Mouse (Mus musculus) cerebellum, adult 11-12 months (tissue): ENCODE measurements at regions not wholly inside any gene's neighbourhood (a gene's known extent, or its start where the extent isn't known, plus 50 kb on each side); places are given as distances from the start of the nearest gene placed in this dataset.

Experiments used
- DNase-seq: peaks from one replicate; pipeline ENCODE4 v3.0.0; 2022

- DNase-seq: no peak
Observed at GRCm38 (mm10) chrX:99287988-99288387, 152.1 kb downstream of the Efnb1 start.

- DNase-seq: no peak
Observed at GRCm38 (mm10) chrX:99286876-99287275, 150.9 kb downstream of the Efnb1 start.

- DNase-seq: no peak
Observed at GRCm38 (mm10) chrX:99285611-99286010, 149.7 kb downstream of the Efnb1 start.

GRCm38 (mm10) chrX:99280991-99281390 is 145.1 kb downstream of the Efnb1 start:
- no peak for DNase-seq

DNA sequence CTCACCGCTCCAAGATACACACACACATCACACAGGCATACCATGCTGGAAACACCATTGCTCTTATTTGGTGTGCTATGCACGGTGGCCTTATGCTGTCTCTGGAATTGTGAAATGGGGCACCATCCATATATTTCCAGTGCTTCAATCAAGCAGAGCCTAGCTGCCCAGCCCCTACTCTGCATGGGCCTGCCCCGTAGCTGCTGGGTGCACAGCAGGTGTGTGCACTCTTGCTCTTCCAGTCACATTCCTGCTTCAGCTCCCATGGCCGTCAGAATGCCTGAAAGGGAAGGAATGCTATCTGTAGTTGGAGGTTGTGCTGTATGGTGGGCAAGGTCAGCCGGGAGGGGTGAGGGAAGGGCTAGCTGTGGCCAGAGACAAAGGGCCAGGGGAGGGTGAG is 144.6 kb downstream of the Efnb1 start:
- DNase-seq: no peak

GRCm38 (mm10) chrX:99275536-99275935 is 139.6 kb downstream of the Efnb1 start:
- DNase-seq: no peak

DNA sequence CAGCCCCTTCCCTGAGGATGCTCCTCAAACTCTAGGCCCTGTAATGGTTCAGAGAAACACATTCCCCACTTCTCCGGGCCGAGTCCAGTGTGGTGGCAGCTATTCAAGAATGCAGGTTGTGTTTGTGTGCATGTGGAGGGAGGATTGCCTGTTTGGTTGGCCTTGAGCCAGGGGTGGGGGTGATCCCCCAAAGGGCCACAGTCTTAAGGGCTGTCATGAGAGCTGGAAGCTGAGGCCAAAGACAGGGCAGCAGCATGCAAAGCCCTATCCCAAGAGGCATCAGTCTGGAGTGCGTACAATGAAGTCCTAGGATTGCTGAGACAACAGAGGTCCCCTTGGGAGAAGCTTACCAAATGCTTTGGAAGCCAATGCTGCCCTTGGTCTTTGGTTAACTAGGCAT is 136.0 kb downstream of the Efnb1 start:
- no peak for DNase-seq

- no peak for DNase-seq
Observed at GRCm38 (mm10) chrX:99249038-99249607, 113.2 kb downstream of the Efnb1 start.

DNA sequence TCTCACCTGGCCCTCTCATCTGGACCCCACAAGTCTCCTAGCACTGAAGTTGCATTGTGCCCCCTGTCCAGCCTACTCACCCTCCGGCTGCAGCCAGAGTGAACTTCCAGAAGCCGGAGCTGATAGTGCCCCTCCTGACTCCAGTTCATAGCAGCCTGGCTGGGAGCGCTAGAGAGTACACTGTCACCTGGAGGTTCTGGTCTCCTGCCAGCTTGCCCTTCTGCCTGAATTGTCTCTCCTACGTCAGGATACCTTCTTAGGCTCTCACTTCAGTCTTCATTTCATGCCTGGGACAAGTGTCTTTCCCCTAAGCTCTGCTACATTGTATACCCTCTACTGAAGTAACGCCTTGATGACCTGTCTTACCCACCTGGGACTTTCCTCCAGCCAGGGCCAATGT is 112.3 kb downstream of the Efnb1 start:
- peak; percentile 19 for DNase-seq

- DNase-seq: peak; percentile 41
Observed at GRCm38 (mm10) chrX:99246704-99247103, 110.8 kb downstream of the Efnb1 start.

- DNase-seq: no peak
Observed at GRCm38 (mm10) chrX:99246051-99246450, 110.1 kb downstream of the Efnb1 start.

DNA sequence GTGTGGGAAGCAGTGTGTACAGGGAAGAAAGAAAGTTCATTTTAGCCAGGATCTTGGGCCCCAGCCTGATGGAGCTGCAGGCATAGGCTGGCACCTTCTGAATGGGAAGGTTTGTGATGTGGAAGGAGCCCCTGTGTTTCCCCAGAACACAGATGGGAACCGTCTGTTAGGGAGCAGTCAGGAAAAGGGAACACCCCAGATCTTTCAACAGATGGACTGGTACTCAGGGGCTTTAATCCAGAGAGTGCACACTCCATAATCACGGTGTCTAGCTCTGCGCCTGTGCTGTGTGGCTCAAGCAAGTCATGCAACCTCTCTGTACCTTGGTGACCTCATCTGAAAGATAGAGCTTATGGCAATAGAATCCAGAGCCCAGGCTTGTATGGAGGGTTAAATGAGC is 109.6 kb downstream of the Efnb1 start:
- DNase-seq: no peak

GRCm38 (mm10) chrX:99243251-99243650 is 107.3 kb downstream of the Efnb1 start:
- DNase-seq: peak; percentile 18

- no peak for DNase-seq
Observed at GRCm38 (mm10) chrX:99241684-99242118, 105.8 kb downstream of the Efnb1 start.

- DNase-seq: no peak
Observed at GRCm38 (mm10) chrX:99233035-99233434, 97.1 kb downstream of the Efnb1 start.

DNA sequence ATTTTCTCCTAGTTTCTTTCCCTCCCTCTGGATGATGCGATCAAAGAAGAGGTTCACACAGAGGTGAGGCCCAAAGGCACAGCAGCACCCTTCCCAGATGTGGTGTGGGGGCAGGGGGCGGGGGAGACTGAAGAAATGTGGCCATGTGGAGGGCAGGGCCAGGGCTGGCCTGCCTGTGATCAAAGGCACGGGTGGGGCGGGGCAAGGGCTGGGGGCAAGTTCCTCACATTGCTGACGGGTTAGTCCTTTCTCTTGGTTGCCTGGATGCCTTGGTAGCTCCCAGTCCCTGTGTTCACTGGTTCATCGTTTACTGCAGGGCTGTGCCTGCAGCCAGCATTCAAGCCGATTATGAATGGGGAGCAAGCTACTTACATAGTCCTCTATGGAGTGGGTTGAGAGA is 96.4 kb downstream of the Efnb1 start:
- no peak for DNase-seq

DNA sequence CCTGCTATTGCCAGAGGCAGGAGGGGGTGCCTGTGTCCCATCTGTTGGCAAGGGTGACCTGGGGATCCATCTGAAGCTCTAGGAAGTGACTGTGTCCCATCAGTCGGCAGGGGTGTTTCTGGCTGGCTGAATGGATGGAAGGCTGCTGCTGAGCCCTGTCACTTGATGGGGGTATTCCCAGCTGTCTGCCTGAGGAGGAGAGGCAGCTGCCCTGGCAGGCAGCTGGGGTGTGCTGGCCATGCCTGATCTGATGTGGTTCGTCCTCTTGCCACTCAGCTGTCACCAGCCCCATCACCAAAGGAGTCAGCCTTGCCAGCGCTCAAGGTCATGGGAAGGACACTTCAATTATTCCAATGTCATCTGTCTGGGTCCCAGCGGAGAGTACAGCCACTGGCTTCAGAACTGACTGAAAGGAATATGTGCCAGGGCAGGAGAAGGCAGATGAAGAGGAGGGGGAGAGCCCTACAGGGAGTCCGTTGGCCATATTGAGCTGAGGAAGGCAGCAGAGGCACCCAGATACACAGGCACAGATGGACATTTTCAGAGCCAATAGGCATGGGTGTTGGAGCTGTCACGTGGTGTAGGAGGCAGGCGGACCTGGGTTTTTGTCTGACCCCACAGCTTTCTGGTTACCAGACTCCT is 89.3 kb downstream of the Efnb1 start:
- DNase-seq: no peak

DNA sequence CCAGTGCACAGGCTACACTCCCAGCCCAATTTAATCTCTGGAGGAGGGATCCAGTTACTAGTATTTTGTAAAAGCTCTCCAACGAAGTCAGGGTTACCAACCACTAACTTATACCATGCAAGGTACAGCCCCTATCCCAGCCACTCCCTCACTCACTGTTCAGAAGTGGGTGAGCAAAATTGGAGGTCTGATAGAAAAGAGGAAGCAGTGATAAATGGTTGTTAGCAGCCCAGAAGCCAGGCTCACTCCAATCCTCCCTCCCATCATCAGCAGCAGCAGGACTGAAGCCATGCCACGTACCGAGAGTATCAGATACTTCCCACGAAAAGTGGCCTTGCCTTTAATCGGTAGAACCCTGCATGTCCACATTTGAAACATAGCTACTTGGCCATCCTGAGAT is 86.1 kb downstream of the Efnb1 start:
- no peak for DNase-seq

GRCm38 (mm10) chrX:99220674-99221455 is 84.9 kb downstream of the Efnb1 start:
- DNase-seq: no peak

DNA sequence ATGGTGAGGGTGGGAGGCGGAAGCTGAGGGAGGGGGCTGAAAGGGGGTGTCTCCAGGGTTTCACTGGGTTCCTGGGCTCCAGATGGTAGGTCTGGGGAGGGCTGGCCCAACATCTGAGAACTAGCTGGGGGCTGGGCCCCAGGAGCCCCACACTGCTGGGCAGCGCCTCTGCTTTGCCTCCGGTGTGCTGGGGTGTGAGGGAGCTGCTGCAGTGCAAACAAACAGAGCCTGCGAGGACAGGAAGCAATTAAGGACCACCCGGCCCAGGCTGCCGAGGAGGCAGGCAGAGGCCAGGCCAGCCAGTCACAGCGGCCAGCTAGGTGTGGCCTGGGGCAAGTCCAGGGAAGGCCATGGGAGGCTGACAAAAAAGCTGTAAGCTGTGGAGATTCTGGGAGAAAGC is 82.3 kb downstream of the Efnb1 start:
- DNase-seq: no peak

DNA sequence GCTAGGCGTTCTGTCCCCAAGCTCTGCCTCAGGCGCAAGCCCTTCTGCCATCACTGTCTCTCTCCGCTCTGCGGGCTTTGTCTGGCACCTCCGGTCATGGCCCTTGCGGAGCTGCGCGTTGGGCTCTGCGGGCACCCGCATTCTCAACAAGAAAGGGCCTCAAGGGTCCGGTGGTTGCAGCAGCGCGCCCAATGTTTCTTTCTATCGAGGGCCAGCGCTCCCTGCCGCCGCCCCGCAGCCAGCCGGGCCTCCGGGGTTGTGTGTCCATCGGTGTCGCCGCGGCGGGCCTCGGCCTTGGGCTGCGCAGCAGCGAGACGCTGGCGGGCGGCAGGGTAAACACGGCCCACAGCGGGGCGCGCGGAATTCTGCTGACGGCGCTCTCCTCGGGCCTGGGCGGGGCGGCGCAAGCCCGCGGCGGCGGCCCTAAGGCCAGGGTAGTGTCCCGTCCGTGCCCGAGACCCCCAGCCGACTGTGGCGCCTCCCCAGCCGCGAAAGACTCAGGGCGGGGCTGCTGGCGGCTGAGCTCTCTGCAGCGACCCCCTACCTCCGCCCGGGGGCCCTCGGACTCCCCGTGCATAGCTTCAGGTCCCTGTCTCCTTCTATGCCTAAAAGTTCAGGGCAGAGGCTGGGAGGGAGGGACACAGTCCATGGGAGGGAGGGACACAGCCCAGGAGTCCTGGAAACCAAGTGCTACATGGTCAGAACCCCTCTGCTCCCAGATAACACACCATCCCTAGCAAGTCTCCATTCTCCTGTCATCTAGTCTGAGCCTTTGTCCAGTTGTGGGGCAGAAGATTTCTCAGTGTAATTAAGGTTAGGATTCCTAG is 80.9 kb downstream of the Efnb1 start:
- peak; percentile 34 for DNase-seq

GRCm38 (mm10) chrX:99215931-99216330 is 80.0 kb downstream of the Efnb1 start:
- DNase-seq: no peak

DNA sequence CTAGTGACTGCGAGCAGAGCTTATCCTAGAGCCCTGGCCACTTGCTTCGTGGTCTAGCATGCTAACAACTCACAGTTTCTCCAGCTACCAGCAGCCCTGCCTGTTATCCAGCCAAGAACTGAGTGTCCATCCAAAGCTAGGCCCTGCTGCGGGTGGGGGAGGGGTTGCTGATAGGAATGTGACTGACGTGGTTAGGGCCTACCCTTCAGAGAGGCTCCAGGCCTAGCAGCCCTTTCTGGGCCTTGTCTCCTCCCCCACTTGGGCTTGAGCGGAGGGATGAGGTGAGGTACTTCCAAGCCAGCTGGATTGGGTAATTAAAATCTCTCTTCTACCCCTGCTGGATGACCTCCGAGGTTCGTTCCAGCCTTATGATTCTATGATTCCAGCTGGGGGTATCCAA is 79.2 kb downstream of the Efnb1 start:
- no peak for DNase-seq
